Mouse (Mus musculus): ENCODE data around the gene Kcne1. TPM values are rescaled to one million over a fixed set of nuclear protein-coding genes. Genes with fewer than 3 reads are reported as not detected.

Gene Kcne1
- polyA plus RNA-seq, 1 experiment from 2014 or later = 0.63 TPM

- Histone ChIP-seq H3K4me1 (replicated peaks; ENCODE audit: control insufficient read depth, insufficient read depth, low read length) (no peaks in the 10 kb centered on the region), H3K9me3 (ENCODE audit: control insufficient read depth, low read length) (no peaks in the 10 kb centered on the region), H3K9ac (ENCODE audit: low read length) (no peak overlapping the region), H3K27me3 (ENCODE audit: control insufficient read depth, insufficient read depth, low read depth, low read length) (no peaks in the 10 kb centered on the region), H3K36me3 (ENCODE audit: control insufficient read depth, insufficient read depth, low read length) (no peaks in the 10 kb centered on the region), H3K27ac (ENCODE audit: low read length) (no peak overlapping the region), H3K4me3 (ENCODE audit: low read length) (no peak overlapping the region), H3K4me2 (ENCODE audit: low read depth, low read length) (no peak overlapping the region)
- peak; percentile 76; the same call in 1 of the 2 replicates for ATAC-seq (ENCODE audit: low read depth)
- WGBS = 32% methylated on average over 2 of the region's 2 CpGs
Measured at GRCm38 (mm10) chr16:92369260-92369659, 10.0 kb upstream of the Kcne1 start.

GRCm38 (mm10) chr16:92365477-92365876, 6.2 kb upstream of the Kcne1 start:
- no peak overlapping the region for H3K27ac ChIP-seq (ENCODE audit: low read length)
- no peak for ATAC-seq (ENCODE audit: low read depth)
- H3K9ac ChIP-seq (ENCODE audit: low read length) = no peak overlapping the region
- H3K4me3 ChIP-seq (ENCODE audit: low read length) = no peak overlapping the region
- H3K36me3 ChIP-seq (ENCODE audit: control insufficient read depth, insufficient read depth, low read length) = no peaks in the 10 kb centered on the region
- no peaks in the 10 kb centered on the region for H3K9me3 ChIP-seq (ENCODE audit: control insufficient read depth, low read length)
- no peak overlapping the region for H3K4me2 ChIP-seq (ENCODE audit: low read depth, low read length)
- no peaks in the 10 kb centered on the region for H3K27me3 ChIP-seq (ENCODE audit: control insufficient read depth, insufficient read depth, low read depth, low read length)
- no peaks in the 10 kb centered on the region for H3K4me1 ChIP-seq (replicated peaks; ENCODE audit: control insufficient read depth, insufficient read depth, low read length)
- 34% methylated on average over 7 of the region's 7 CpGs for WGBS

GRCm38 (mm10) chr16:92360711-92361110, 1.4 kb upstream of the Kcne1 start:
- ATAC-seq (ENCODE audit: low read depth) = no peak
- no peak overlapping the region for H3K9ac ChIP-seq (ENCODE audit: low read length)
- no peak overlapping the region for H3K4me3 ChIP-seq (ENCODE audit: low read length)
- no peaks in the 10 kb centered on the region; the same call in 1 of the 2 replicates for H3K27me3 ChIP-seq (ENCODE audit: control insufficient read depth, insufficient read depth, low read depth, low read length)
- peaks cover 5% of the 10 kb centered on the region; the same call in 1 of the 2 replicates for H3K4me1 ChIP-seq (replicated peaks; ENCODE audit: control insufficient read depth, insufficient read depth, low read length)
- H3K27ac ChIP-seq (ENCODE audit: low read length) = no peak overlapping the region
- H3K4me2 ChIP-seq (ENCODE audit: low read depth, low read length) = no peak overlapping the region
- H3K36me3 ChIP-seq (ENCODE audit: control insufficient read depth, insufficient read depth, low read length) = no peaks in the 10 kb centered on the region
- 39% methylated on average over 7 of the region's 7 CpGs for WGBS
- H3K9me3 ChIP-seq (ENCODE audit: control insufficient read depth, low read length) = no peaks in the 10 kb centered on the region

- no peaks in the 10 kb centered on the region for H3K36me3 ChIP-seq (ENCODE audit: control insufficient read depth, insufficient read depth, low read length)
- no peak overlapping the region for H3K27ac ChIP-seq (ENCODE audit: low read length)
- peaks cover 5% of the 10 kb centered on the region; the same call in 1 of the 2 replicates for H3K4me1 ChIP-seq (replicated peaks; ENCODE audit: control insufficient read depth, insufficient read depth, low read length)
- peak; percentile 64 for ATAC-seq (ENCODE audit: low read depth)
- no peak overlapping the region for H3K4me3 ChIP-seq (ENCODE audit: low read length)
- H3K4me2 ChIP-seq (ENCODE audit: low read depth, low read length) = peak overlapping the region; percentile 37
- H3K27me3 ChIP-seq (ENCODE audit: control insufficient read depth, insufficient read depth, low read depth, low read length) = no peaks in the 10 kb centered on the region; the same call in 1 of the 2 replicates
- 20% methylated on average over 9 of the region's 9 CpGs for WGBS
- no peak overlapping the region for H3K9ac ChIP-seq (ENCODE audit: low read length)
- no peaks in the 10 kb centered on the region for H3K9me3 ChIP-seq (ENCODE audit: control insufficient read depth, low read length)
Measured at GRCm38 (mm10) chr16:92358734-92359133, 534 bp downstream of the Kcne1 start.

- ATAC-seq (ENCODE audit: low read depth) = no peak
- Histone ChIP-seq H3K4me1 (replicated peaks; ENCODE audit: control insufficient read depth, insufficient read depth, low read length) (peaks cover 5% of the 10 kb centered on the region; the same call in 1 of the 2 replicates), H3K4me2 (ENCODE audit: low read depth, low read length) (no peak overlapping the region), H3K9me3 (ENCODE audit: control insufficient read depth, low read length) (no peaks in the 10 kb centered on the region), H3K27ac (ENCODE audit: low read length) (no peak overlapping the region), H3K4me3 (ENCODE audit: low read length) (no peak overlapping the region), H3K9ac (ENCODE audit: low read length) (no peak overlapping the region), H3K27me3 (ENCODE audit: control insufficient read depth, insufficient read depth, low read depth, low read length) (no peaks in the 10 kb centered on the region; the same call in 1 of the 2 replicates), H3K36me3 (ENCODE audit: control insufficient read depth, insufficient read depth, low read length) (no peaks in the 10 kb centered on the region)
- 68% methylated on average over 10 of the region's 10 CpGs for WGBS
Measured at GRCm38 (mm10) chr16:92357566-92357965, 1.7 kb downstream of the Kcne1 start.

GRCm38 (mm10) chr16:92357023-92357422, 2.2 kb downstream of the Kcne1 start:
- 73% methylated on average over 9 of the region's 9 CpGs for WGBS
- Histone ChIP-seq H3K9ac (ENCODE audit: low read length) (no peak overlapping the region), H3K9me3 (ENCODE audit: control insufficient read depth, low read length) (no peaks in the 10 kb centered on the region), H3K27me3 (ENCODE audit: control insufficient read depth, insufficient read depth, low read depth, low read length) (no peaks in the 10 kb centered on the region; the same call in 1 of the 2 replicates), H3K36me3 (ENCODE audit: control insufficient read depth, insufficient read depth, low read length) (no peaks in the 10 kb centered on the region), H3K4me2 (ENCODE audit: low read depth, low read length) (no peak overlapping the region), H3K4me1 (replicated peaks; ENCODE audit: control insufficient read depth, insufficient read depth, low read length) (peaks cover 5% of the 10 kb centered on the region; the same call in 1 of the 2 replicates), H3K4me3 (ENCODE audit: low read length) (no peak overlapping the region), H3K27ac (ENCODE audit: low read length) (no peak overlapping the region)
- ATAC-seq (ENCODE audit: low read depth) = no peak

GRCm38 (mm10) chr16:92355982-92356381, 3.3 kb downstream of the Kcne1 start:
- no peak for ATAC-seq (ENCODE audit: low read depth)
- H3K4me1 ChIP-seq (replicated peaks; ENCODE audit: control insufficient read depth, insufficient read depth, low read length) = peaks cover 5% of the 10 kb centered on the region; the same call in 1 of the 2 replicates
- no peak overlapping the region for H3K4me3 ChIP-seq (ENCODE audit: low read length)
- H3K27me3 ChIP-seq (ENCODE audit: control insufficient read depth, insufficient read depth, low read depth, low read length) = no peaks in the 10 kb centered on the region; the same call in 1 of the 2 replicates
- WGBS = 60% methylated on average over 11 of the region's 11 CpGs
- no peak overlapping the region for H3K4me2 ChIP-seq (ENCODE audit: low read depth, low read length)
- no peak overlapping the region for H3K9ac ChIP-seq (ENCODE audit: low read length)
- no peaks in the 10 kb centered on the region for H3K9me3 ChIP-seq (ENCODE audit: control insufficient read depth, low read length)
- H3K27ac ChIP-seq (ENCODE audit: low read length) = no peak overlapping the region
- no peaks in the 10 kb centered on the region for H3K36me3 ChIP-seq (ENCODE audit: control insufficient read depth, insufficient read depth, low read length)

- Histone ChIP-seq H3K9me3 (ENCODE audit: control insufficient read depth, low read length) (no peaks in the 10 kb centered on the region), H3K27ac (ENCODE audit: low read length) (no peak overlapping the region), H3K4me3 (ENCODE audit: low read length) (no peak overlapping the region), H3K9ac (ENCODE audit: low read length) (no peak overlapping the region), H3K4me1 (replicated peaks; ENCODE audit: control insufficient read depth, insufficient read depth, low read length) (peaks cover 5% of the 10 kb centered on the region; the same call in 1 of the 2 replicates), H3K27me3 (ENCODE audit: control insufficient read depth, insufficient read depth, low read depth, low read length) (no peaks in the 10 kb centered on the region; the same call in 1 of the 2 replicates), H3K36me3 (ENCODE audit: control insufficient read depth, insufficient read depth, low read length) (no peaks in the 10 kb centered on the region), H3K4me2 (ENCODE audit: low read depth, low read length) (no peak overlapping the region)
- 69% methylated on average over 5 of the region's 5 CpGs for WGBS
- ATAC-seq (ENCODE audit: low read depth) = no peak
Measured at GRCm38 (mm10) chr16:92355366-92355765, 3.9 kb downstream of the Kcne1 start.

- no peaks in the 10 kb centered on the region for H3K36me3 ChIP-seq (ENCODE audit: control insufficient read depth, insufficient read depth, low read length)
- H3K27me3 ChIP-seq (ENCODE audit: control insufficient read depth, insufficient read depth, low read depth, low read length) = no peaks in the 10 kb centered on the region; the same call in 1 of the 2 replicates
- H3K4me2 ChIP-seq (ENCODE audit: low read depth, low read length) = no peak overlapping the region
- ATAC-seq (ENCODE audit: low read depth) = no peak
- no peak overlapping the region for H3K4me3 ChIP-seq (ENCODE audit: low read length)
- no peak overlapping the region for H3K9ac ChIP-seq (ENCODE audit: low read length)
- H3K9me3 ChIP-seq (ENCODE audit: control insufficient read depth, low read length) = no peaks in the 10 kb centered on the region
- WGBS = 62% methylated on average over 2 of the region's 2 CpGs
- peaks cover 6% of the 10 kb centered on the region; the same call in 1 of the 2 replicates for H3K4me1 ChIP-seq (replicated peaks; ENCODE audit: control insufficient read depth, insufficient read depth, low read length)
- H3K27ac ChIP-seq (ENCODE audit: low read length) = no peak overlapping the region
Measured at GRCm38 (mm10) chr16:92353897-92354296, 5.4 kb downstream of the Kcne1 start.
